ENCODE assay signal across 21 mouse cellular contexts in genomic region chr2:113008961-113009740, GRCm38 (mm10).
DNase-seq lines count a peak whose midpoint lies in the region; ATAC-seq and TF ChIP-seq lines count a peak whose summit lies in the region.
"Had no signal": no experiment of that assay in that cellular context is flagged by ENCODE, and none has a peak within 500 bp of the region (broad histone marks: within the 10 kb centered on the region; RNA-seq: fewer than 3 reads in every experiment).

No protein-coding gene starts in this region.

- no peak overlapping the region for H3K27ac ChIP-seq in forebrain, embryonic 14.5 days (ENCODE audit: low read depth, low read length)
- H3K27ac ChIP-seq in forebrain, embryonic 12.5 days = no peak overlapping the region
- H3K27ac ChIP-seq in forebrain, embryonic 16.5 days (ENCODE audit: low read length) = peak overlapping the region; percentile 48; the same call in 1 of the 2 replicates
- no peak overlapping the region for H3K27ac ChIP-seq in midbrain, postnatal 0 days (ENCODE audit: low read depth, low read length)
- H3K27ac ChIP-seq: embryonic facial prominence, embryonic 15.5 days; heart, adult 2 months; heart, embryonic 15.5 days; limb, embryonic 13.5 days; liver, embryonic 14.5 days had no signal

- DNase-seq in forebrain, embryonic 14.5 days (ENCODE audit: low spot score) = peak; percentile 63
- peak; percentile 26 to 29 for DNase-seq in layer of hippocampus, adult 8-10 months (ENCODE audit: low spot score in 2 of 2)
- DNase-seq in layer of hippocampus, adult 9-10 months (ENCODE audit: low spot score) = no peak
- DNase-seq in midbrain, postnatal 0 days (ENCODE audit: low spot score) = peak; percentile 64
- DNase-seq in Muller cell, postnatal 12 days (ENCODE audit: inconsistent ontology term) = no peak
- DNase-seq: adrenal gland, postnatal 14 days; cerebellum, adult 9-11 months; embryo, embryonic 11 days; gastrocnemius, postnatal 10 days; heart, adult 2 months; kidney, adult 8-10 months; kidney, postnatal 36 days; thymus, postnatal 4 days had no signal

- TF ChIP-seq CTCF in midbrain, postnatal 0 days (IDR thresholded peaks at IDR 0.05) = peak; percentile 29; the same call in 1 of the 2 replicates

- no peak overlapping the region for H3K4me3 ChIP-seq in forebrain, embryonic 14.5 days (ENCODE audit: low read depth, low read length)
- no peak overlapping the region for H3K4me3 ChIP-seq in forebrain, embryonic 12.5 days (replicated peaks)
- no peak overlapping the region for H3K4me3 ChIP-seq in forebrain, embryonic 16.5 days (replicated peaks; ENCODE audit: low read length)
- no peak overlapping the region for H3K4me3 ChIP-seq in midbrain, postnatal 0 days (ENCODE audit: low read depth, low read length)
- H3K4me3 ChIP-seq: embryonic facial prominence, embryonic 15.5 days; heart, adult 2 months; heart, embryonic 15.5 days; limb, embryonic 13.5 days had no signal

- ATAC-seq in forebrain, embryonic 14.5 days = peak; percentile 82
- ATAC-seq in forebrain, embryonic 12.5 days (ENCODE audit: low FRiP score) = no peak
- ATAC-seq in forebrain, embryonic 16.5 days = peak; percentile 88
- ATAC-seq in midbrain, postnatal 0 days (ENCODE audit: low FRiP score) = no peak
- ATAC-seq: inflammation-experienced regulatory T-cells, adult 6 months; lung, postnatal 0 days had no signal

- H3K9me3 ChIP-seq in forebrain, embryonic 14.5 days (replicated peaks; ENCODE audit: control insufficient read depth, low read length) = no peaks in the 10 kb centered on the region
- H3K9me3 ChIP-seq in forebrain, embryonic 12.5 days = no peaks in the 10 kb centered on the region
- no peaks in the 10 kb centered on the region for H3K9me3 ChIP-seq in forebrain, embryonic 16.5 days (ENCODE audit: control insufficient read depth, low read length)
- H3K9me3 ChIP-seq in midbrain, postnatal 0 days (ENCODE audit: low read length) = no peaks in the 10 kb centered on the region
- H3K9me3 ChIP-seq: embryonic facial prominence, embryonic 15.5 days; heart, embryonic 15.5 days; limb, embryonic 13.5 days had no signal

- H3K9ac ChIP-seq in forebrain, embryonic 14.5 days (ENCODE audit: low read length) = no peak overlapping the region
- H3K9ac ChIP-seq in forebrain, embryonic 12.5 days = no peak overlapping the region
- 0 out of 2 replicates have a peak overlapping the region, but pooled peaks have one; percentile 5 for H3K9ac ChIP-seq in forebrain, embryonic 16.5 days (replicated peaks; ENCODE audit: low read depth, low read length)
- H3K9ac ChIP-seq in midbrain, postnatal 0 days (replicated peaks; ENCODE audit: low read length, poor library complexity, severe bottlenecking) = no peak overlapping the region
- H3K9ac ChIP-seq: embryonic facial prominence, embryonic 15.5 days; heart, embryonic 15.5 days; limb, embryonic 13.5 days; liver, embryonic 14.5 days had no signal

- no peaks in the 10 kb centered on the region for H3K27me3 ChIP-seq in forebrain, embryonic 14.5 days (replicated peaks; ENCODE audit: control insufficient read depth, insufficient read depth, low read length)
- no peaks in the 10 kb centered on the region for H3K27me3 ChIP-seq in forebrain, embryonic 12.5 days
- H3K27me3 ChIP-seq in forebrain, embryonic 16.5 days (replicated peaks; ENCODE audit: control insufficient read depth, insufficient read depth, low read length) = no peaks in the 10 kb centered on the region
- H3K27me3 ChIP-seq in midbrain, postnatal 0 days (ENCODE audit: insufficient read depth, low read length) = no peaks in the 10 kb centered on the region
- H3K27me3 ChIP-seq: embryonic facial prominence, embryonic 15.5 days; heart, embryonic 15.5 days; limb, embryonic 13.5 days had no signal

- 64% methylated on average over 11 of the region's 11 CpGs for WGBS in forebrain, embryonic 14.5 days
- WGBS in forebrain, embryonic 12.5 days = 76% methylated on average over 11 of the region's 11 CpGs
- 47% methylated on average over 11 of the region's 11 CpGs for WGBS in forebrain, embryonic 16.5 days
- WGBS in midbrain, postnatal 0 days = 45% methylated on average over 11 of the region's 11 CpGs

- H3K4me2 ChIP-seq in forebrain, embryonic 14.5 days (ENCODE audit: low read length) = no peak overlapping the region
- H3K4me2 ChIP-seq in forebrain, embryonic 12.5 days = no peak overlapping the region
- H3K4me2 ChIP-seq in forebrain, embryonic 16.5 days (ENCODE audit: low read length) = no peak overlapping the region
- 0 out of 2 replicates have a peak overlapping the region, but pooled peaks have one; percentile 20 for H3K4me2 ChIP-seq in midbrain, postnatal 0 days (ENCODE audit: low read depth, low read length, poor library complexity, severe bottlenecking)
- H3K4me2 ChIP-seq: embryonic facial prominence, embryonic 15.5 days; heart, embryonic 15.5 days; limb, embryonic 13.5 days had no signal

- H3K4me1 ChIP-seq in forebrain, embryonic 14.5 days (ENCODE audit: control insufficient read depth, insufficient read depth, low read length) = peaks cover 5% of the 10 kb centered on the region
- no peaks in the 10 kb centered on the region for H3K4me1 ChIP-seq in forebrain, embryonic 12.5 days
- H3K4me1 ChIP-seq in forebrain, embryonic 16.5 days (replicated peaks; ENCODE audit: control insufficient read depth, insufficient read depth, low read length) = peaks cover 15% of the 10 kb centered on the region
- peaks cover 3% of the 10 kb centered on the region; the same call in 1 of the 2 replicates for H3K4me1 ChIP-seq in midbrain, postnatal 0 days (ENCODE audit: insufficient read depth, low read length)
- H3K4me1 ChIP-seq: embryonic facial prominence, embryonic 15.5 days; heart, embryonic 15.5 days; limb, embryonic 13.5 days had no signal

- no peaks in the 10 kb centered on the region for H3K36me3 ChIP-seq in forebrain, embryonic 14.5 days (ENCODE audit: control insufficient read depth, insufficient read depth, low read length)
- H3K36me3 ChIP-seq in forebrain, embryonic 12.5 days (replicated peaks) = no peaks in the 10 kb centered on the region
- H3K36me3 ChIP-seq in forebrain, embryonic 16.5 days (ENCODE audit: control insufficient read depth, insufficient read depth) = no peaks in the 10 kb centered on the region
- H3K36me3 ChIP-seq in midbrain, postnatal 0 days (ENCODE audit: insufficient read depth, low read length) = no peaks in the 10 kb centered on the region
- H3K36me3 ChIP-seq: embryonic facial prominence, embryonic 15.5 days; heart, embryonic 15.5 days; limb, embryonic 13.5 days had no signal

Comparison
In these comparisons a context has a peak if more than half of its experiments do, and no peak if none do; other contexts are left out.
1. ATAC-seq: peak in forebrain, embryonic 14.5 days (single experiment) and forebrain, embryonic 16.5 days (single experiment); none in forebrain, embryonic 12.5 days (single experiment) and midbrain, postnatal 0 days (single experiment).
2. DNase-seq: peak in forebrain, embryonic 14.5 days (single experiment), layer of hippocampus, adult 8-10 months (2 of 2) and midbrain, postnatal 0 days (single experiment); none in layer of hippocampus, adult 9-10 months (single experiment) and Muller cell, postnatal 12 days (single experiment).